In genomic region chr19:36273466-36273865, GRCm38 (mm10) we compare ENCODE assay signal across 20 mouse cellular contexts.
DNase-seq lines count a peak whose midpoint lies in the region; ATAC-seq and TF ChIP-seq lines count a peak whose summit lies in the region.
"Had no signal": no experiment of that assay in that cellular context is flagged by ENCODE, and none has a peak within 500 bp of the region (broad histone marks: within the 10 kb centered on the region; RNA-seq: fewer than 3 reads in every experiment).

No protein-coding gene starts in this region.

- no peak overlapping the region for H3K27ac ChIP-seq in hindbrain, embryonic 11.5 days (ENCODE audit: low read depth, low read length)
- no peak overlapping the region for H3K27ac ChIP-seq in hindbrain, embryonic 13.5 days
- H3K27ac ChIP-seq in CH12.LX (ENCODE audit: insufficient read depth, low read depth): no peak overlapping the region
- no peak overlapping the region for H3K27ac ChIP-seq in forebrain, embryonic 16.5 days (ENCODE audit: low read length)
- H3K27ac ChIP-seq: forebrain, embryonic 10.5 days; intestine, embryonic 15.5 days; limb, embryonic 12.5 days; liver, embryonic 15.5 days; lung, embryonic 15.5 days had no signal

- TF ChIP-seq EP300 in CH12.LX (IDR thresholded peaks at IDR 0.05; ENCODE audit: low read length): no peak

- 34% methylated on average over 3 of the region's 3 CpGs for WGBS in hindbrain, embryonic 11.5 days
- 37% methylated on average over 3 of the region's 3 CpGs for WGBS in hindbrain, embryonic 13.5 days
- 46% methylated on average over 3 of the region's 3 CpGs for WGBS in forebrain, embryonic 16.5 days

- H3K4me2 ChIP-seq in hindbrain, embryonic 11.5 days (replicated peaks; ENCODE audit: low read depth, low read length): no peak overlapping the region
- H3K4me2 ChIP-seq in hindbrain, embryonic 13.5 days: no peak overlapping the region
- H3K4me2 ChIP-seq in CH12.LX (ENCODE audit: insufficient read depth, low read depth, poor library complexity, severe bottlenecking): no peak overlapping the region
- H3K4me2 ChIP-seq in forebrain, embryonic 16.5 days (ENCODE audit: low read length): no peak overlapping the region
- H3K4me2 ChIP-seq: intestine, embryonic 15.5 days; limb, embryonic 12.5 days; liver, embryonic 15.5 days; lung, embryonic 15.5 days had no signal

- no peak overlapping the region for H3K9ac ChIP-seq in hindbrain, embryonic 11.5 days (ENCODE audit: low read depth, low read length)
- no peak overlapping the region for H3K9ac ChIP-seq in hindbrain, embryonic 13.5 days
- no peak overlapping the region for H3K9ac ChIP-seq in CH12.LX (ENCODE audit: insufficient read depth, low read depth)
- H3K9ac ChIP-seq in forebrain, embryonic 16.5 days (replicated peaks; ENCODE audit: low read depth, low read length): no peak overlapping the region
- H3K9ac ChIP-seq: intestine, embryonic 15.5 days; limb, embryonic 12.5 days; liver, embryonic 15.5 days; lung, embryonic 15.5 days had no signal

- no peak for ATAC-seq in hindbrain, embryonic 11.5 days (ENCODE audit: low FRiP score)
- ATAC-seq in hindbrain, embryonic 13.5 days (ENCODE audit: low FRiP score): no peak
- peak; percentile 99 for ATAC-seq in granulocyte monocyte progenitor cell, adult 5-6 weeks (replicated peaks; ENCODE audit: poor library complexity, severe bottlenecking)
- ATAC-seq in forebrain, embryonic 16.5 days: no peak
- ATAC-seq: intestine, embryonic 15.5 days had no signal

- H3K36me3 ChIP-seq in hindbrain, embryonic 11.5 days (ENCODE audit: control insufficient read depth, insufficient read depth, low read length): no peaks in the 10 kb centered on the region
- no peaks in the 10 kb centered on the region for H3K36me3 ChIP-seq in hindbrain, embryonic 13.5 days
- no peaks in the 10 kb centered on the region for H3K36me3 ChIP-seq in CH12.LX (replicated peaks in 1 of 2; ENCODE audit: control insufficient read depth in 1 of 2, insufficient read depth in 1 of 2, low read length in 1 of 2)
- H3K36me3 ChIP-seq in forebrain, embryonic 16.5 days (ENCODE audit: control insufficient read depth, insufficient read depth): no peaks in the 10 kb centered on the region
- H3K36me3 ChIP-seq: forebrain, embryonic 10.5 days; intestine, embryonic 15.5 days; limb, embryonic 12.5 days; liver, embryonic 15.5 days; lung, embryonic 15.5 days had no signal

- TF ChIP-seq POLR2A in CH12.LX (IDR thresholded peaks at IDR 0.05; ENCODE audit: low read depth, low read length): no peak

- no peaks in the 10 kb centered on the region for H3K9me3 ChIP-seq in hindbrain, embryonic 11.5 days (ENCODE audit: control insufficient read depth, low read length)
- 0 out of 2 replicates have a peak, but pooled peaks cover 6% of the 10 kb centered on the region for H3K9me3 ChIP-seq in hindbrain, embryonic 13.5 days
- H3K9me3 ChIP-seq in CH12.LX (replicated peaks; ENCODE audit: low read length): peaks cover 4% of the 10 kb centered on the region
- no peaks in the 10 kb centered on the region for H3K9me3 ChIP-seq in forebrain, embryonic 16.5 days (ENCODE audit: control insufficient read depth, low read length)
- H3K9me3 ChIP-seq: forebrain, embryonic 10.5 days; intestine, embryonic 15.5 days; limb, embryonic 12.5 days; liver, embryonic 15.5 days; lung, embryonic 15.5 days had no signal

- no peak for TF ChIP-seq RAD21 in CH12.LX (IDR thresholded peaks at IDR 0.05; ENCODE audit: low read depth, low read length)

- in situ Hi-C loops in CH12.LX (cut with MboI; ENCODE audit: low pct_ligation_motif_present, low pct_unique_long_range_greater_than_20kb, low sequenced_read_pairs): no loop called here

- dilution Hi-C loops in CH12.LX (cut with MboI; ENCODE audit: extremely low pct_ligation_motif_present, extremely low pct_unique_long_range_greater_than_20kb, low sequenced_read_pairs): no loop called here

- no peak overlapping the region for H3K4me3 ChIP-seq in hindbrain, embryonic 11.5 days (ENCODE audit: low read depth, low read length)
- H3K4me3 ChIP-seq in hindbrain, embryonic 13.5 days: no peak overlapping the region
- no peak overlapping the region for H3K4me3 ChIP-seq in CH12.LX (replicated peaks in 1 of 3; ENCODE audit: low read depth in 2 of 3, low read length in 2 of 3, poor library complexity in 1 of 3)
- H3K4me3 ChIP-seq in forebrain, embryonic 16.5 days (replicated peaks; ENCODE audit: low read length): no peak overlapping the region
- H3K4me3 ChIP-seq: forebrain, embryonic 10.5 days; intestine, embryonic 15.5 days; limb, embryonic 12.5 days; liver, embryonic 15.5 days; lung, embryonic 15.5 days had no signal

- TF ChIP-seq CTCF in CH12.LX (conservative IDR thresholded peaks at IDR 0.05 in 1 of 2, IDR thresholded peaks at IDR 0.05 in 1 of 2; ENCODE audit: low read depth in 2 of 2, low read length in 2 of 2): no peak

- no peaks in the 10 kb centered on the region for H3K79me2 ChIP-seq in CH12.LX (replicated peaks; ENCODE audit: control insufficient read depth, extremely low read depth, insufficient read depth, poor library complexity, severe bottlenecking)

- no peaks in the 10 kb centered on the region for H3K27me3 ChIP-seq in hindbrain, embryonic 11.5 days (ENCODE audit: control insufficient read depth, insufficient read depth, low read length)
- no peaks in the 10 kb centered on the region for H3K27me3 ChIP-seq in hindbrain, embryonic 13.5 days
- H3K27me3 ChIP-seq in CH12.LX (replicated peaks): no peaks in the 10 kb centered on the region
- no peaks in the 10 kb centered on the region for H3K27me3 ChIP-seq in forebrain, embryonic 16.5 days (replicated peaks; ENCODE audit: control insufficient read depth, insufficient read depth, low read length)
- H3K27me3 ChIP-seq: intestine, embryonic 15.5 days; limb, embryonic 12.5 days; liver, embryonic 15.5 days; lung, embryonic 15.5 days had no signal

- no peaks in the 10 kb centered on the region for H3K4me1 ChIP-seq in hindbrain, embryonic 11.5 days (replicated peaks; ENCODE audit: control insufficient read depth, insufficient read depth, low read length)
- H3K4me1 ChIP-seq in hindbrain, embryonic 13.5 days (replicated peaks): no peaks in the 10 kb centered on the region
- H3K4me1 ChIP-seq in CH12.LX (ENCODE audit: control insufficient read depth in 1 of 2, insufficient read depth in 2 of 2): peaks cover 2 to 18% of the 10 kb centered on the region in 2 experiments; a peak in 3 of 4 replicates
- no peaks in the 10 kb centered on the region for H3K4me1 ChIP-seq in forebrain, embryonic 16.5 days (replicated peaks; ENCODE audit: control insufficient read depth, insufficient read depth, low read length)
- H3K4me1 ChIP-seq: intestine, embryonic 15.5 days; limb, embryonic 12.5 days; liver, embryonic 15.5 days; lung, embryonic 15.5 days had no signal

- peak; percentile 1 for DNase-seq in hindbrain, embryonic 11.5 days (ENCODE audit: low spot score)
- DNase-seq in 416B (ENCODE audit: low read depth) (peak; percentile 82), CH12.LX (ENCODE audit: extremely low read depth) (no peak)
- no peak for DNase-seq in adrenal gland, postnatal 10 days
- DNase-seq: adrenal gland, postnatal 36 days; cerebellum, adult 11-12 months; gastrocnemius, postnatal 36 days; heart, postnatal 4 days; kidney, adult 8-10 months; kidney, postnatal 25 days; layer of hippocampus, postnatal 36 days; lung, postnatal 36 days had no signal

TF ChIP-seq in CH12.LX, 34 proteins besides CTCF, POLR2A, EP300 and RAD21:
- TF ChIP-seq NRF1 (IDR thresholded peaks at IDR 0.05; ENCODE audit: low read depth, low read length) (no peak), UBTF (IDR thresholded peaks at IDR 0.05; ENCODE audit: low read depth, low read length) (no peak), TBP (conservative IDR thresholded peaks at IDR 0.05; ENCODE audit: low read depth, low read length) (no peak), MAFK (IDR thresholded peaks at IDR 0.05; ENCODE audit: insufficient replicate concordance, low read length) (peak; percentile 58; the same call in 1 of the 2 replicates), MYC (IDR thresholded peaks at IDR 0.05; ENCODE audit: low read depth, low read length) (no peak), USF1 (IDR thresholded peaks at IDR 0.05; ENCODE audit: low read depth, low read length) (no peak), SMC3 (IDR thresholded peaks at IDR 0.05; ENCODE audit: low read depth, low read length) (no peak), HCFC1 (IDR thresholded peaks at IDR 0.05; ENCODE audit: low read depth, low read length) (no peak)

Comparison
In these comparisons a context has a peak if more than half of its experiments do, and no peak if none do; other contexts are left out.
1. DNase-seq: peak in hindbrain, embryonic 11.5 days (single experiment) and 416B (single experiment); none in CH12.LX (single experiment) and adrenal gland, postnatal 10 days (single experiment).